Mouse (Mus musculus): Measurements from ENCODE around the gene Pmepa1. TPM values are rescaled to one million over a fixed set of nuclear protein-coding genes. Genes with fewer than 3 reads are reported as not detected.

Pmepa1 gene
- total RNA-seq, 2 experiments from 2014 or later: 39.1 to 86.4 TPM

- no peak for DNase-seq (ENCODE audit: low spot score in 2 of 2)
Observed at GRCm38 (mm10) chr2:173194796-173195195, 81.5 kb downstream of the Pmepa1 start.

GRCm38 (mm10) chr2:173187182-173187855 is 89.0 kb downstream of the Pmepa1 start:
- no peak for DNase-seq (ENCODE audit: low spot score in 2 of 2)

- DNase-seq (ENCODE audit: low spot score in 2 of 2): peak; percentile 90
Observed at GRCm38 (mm10) chr2:173186047-173186943, 90.0 kb downstream of the Pmepa1 start.

- DNase-seq (ENCODE audit: low spot score in 2 of 2): no peak
Observed at GRCm38 (mm10) chr2:173185282-173185681, 91.1 kb downstream of the Pmepa1 start.

GRCm38 (mm10) chr2:173184475-173185080 is 91.8 kb downstream of the Pmepa1 start:
- DNase-seq (ENCODE audit: low spot score in 2 of 2): no peak

GRCm38 (mm10) chr2:173183836-173184460 is 92.4 kb downstream of the Pmepa1 start:
- peak; percentile 68 to 74 for DNase-seq (ENCODE audit: low spot score in 2 of 2)

- DNase-seq (ENCODE audit: low spot score in 2 of 2): no peak
Observed at GRCm38 (mm10) chr2:173183311-173183710, 93.0 kb downstream of the Pmepa1 start.

GRCm38 (mm10) chr2:173182796-173183195 is 93.5 kb downstream of the Pmepa1 start:
- no peak for DNase-seq (ENCODE audit: low spot score in 2 of 2)

GRCm38 (mm10) chr2:173181901-173182300 is 94.4 kb downstream of the Pmepa1 start:
- no peak for DNase-seq (ENCODE audit: low spot score in 2 of 2)

- no peak for DNase-seq (ENCODE audit: low spot score in 2 of 2)
Observed at GRCm38 (mm10) chr2:173181486-173181885, 94.8 kb downstream of the Pmepa1 start.

- DNase-seq (ENCODE audit: low spot score in 2 of 2): no peak
Observed at GRCm38 (mm10) chr2:173180721-173181388, 95.5 kb downstream of the Pmepa1 start.

- DNase-seq (ENCODE audit: low spot score in 2 of 2): no peak
Observed at GRCm38 (mm10) chr2:173180026-173180425, 96.3 kb downstream of the Pmepa1 start.

- DNase-seq (ENCODE audit: low spot score in 2 of 2): peak in 1 of 2 experiments; percentile 8
Observed at GRCm38 (mm10) chr2:173179046-173179445, 97.3 kb downstream of the Pmepa1 start.

- DNase-seq (ENCODE audit: low spot score in 2 of 2): no peak
Observed at GRCm38 (mm10) chr2:173177951-173178350, 98.4 kb downstream of the Pmepa1 start.

GRCm38 (mm10) chr2:173177481-173177880 is 98.9 kb downstream of the Pmepa1 start:
- no peak for DNase-seq (ENCODE audit: low spot score in 2 of 2)

GRCm38 (mm10) chr2:173175703-173176102 is 100.6 kb downstream of the Pmepa1 start:
- no peak for DNase-seq (ENCODE audit: low spot score in 2 of 2)

- peak in 1 of 2 experiments; percentile 15 for DNase-seq (ENCODE audit: low spot score in 2 of 2)
Observed at GRCm38 (mm10) chr2:173174569-173174968, 101.8 kb downstream of the Pmepa1 start.

All from adrenal gland, adult 18-20 months (tissue).